In the genomic region with DNA sequence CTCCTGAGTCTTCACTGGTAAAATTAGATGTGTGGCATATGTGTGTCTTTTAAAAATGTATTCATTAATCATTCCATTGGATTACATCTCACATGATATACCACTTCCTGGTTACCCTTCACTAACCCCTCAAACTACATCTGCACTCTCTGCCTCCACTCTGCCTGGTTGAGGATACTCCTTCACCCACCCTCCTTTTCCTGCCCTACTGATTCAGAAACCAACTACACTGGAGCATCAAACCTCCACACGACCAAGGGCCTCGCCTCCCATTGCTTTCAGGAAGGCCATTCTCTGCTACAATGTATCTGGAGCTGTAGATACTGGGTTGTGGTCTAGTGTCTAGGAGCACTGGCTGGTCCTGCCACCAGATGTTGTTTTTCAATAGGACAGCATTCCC, we compare ENCODE assay signal across 13 mouse cellular contexts. TPM values are rescaled to one million over a fixed set of nuclear protein-coding genes. Genes with fewer than 3 reads are reported as not detected.
DNase-seq lines count a peak whose midpoint lies in the region.
"Had no signal": no experiment of that assay in that cellular context is flagged by ENCODE, and none has a peak within 500 bp of the region (broad histone marks: within the 10 kb centered on the region; RNA-seq: fewer than 3 reads in every experiment).

No protein-coding gene starts in this region.

- peak; percentile 5 for DNase-seq in adrenal gland, postnatal 14 days
- peak; percentile 13 for DNase-seq in gastrocnemius, adult 18-20 months (ENCODE audit: low spot score)
- peak; percentile 92 for DNase-seq in heart, adult 11 months
- DNase-seq in kidney, postnatal 14 days: peak; percentile 11
- peak; percentile 6 for DNase-seq in lung, postnatal 10 days
- peak; percentile 51 for DNase-seq in testis, postnatal 10 days (ENCODE audit: low spot score)
- peak; percentile 3 for DNase-seq in thymus, postnatal 36 days

RNA-seq across cellular contexts. Expression of a gene that starts 6.5 kb away (rescaled TPM):
- not detected in 2 replicates for total RNA-seq in adrenal gland, postnatal 14 days (2021)
- total RNA-seq in gastrocnemius, adult 18-20 months (2021): not detected
- total RNA-seq: adrenal gland, adult 18-20 months; adrenal gland, postnatal 25 days; CH12.LX; gastrocnemius, postnatal 36 days; heart, adult 18-20 months; heart, postnatal 14 days had no signal

RNA-seq across cellular contexts. Expression of a gene that starts 46.2 kb away (rescaled TPM):
- not detected in 2 replicates for total RNA-seq in adrenal gland, postnatal 14 days (2021)
- not detected for total RNA-seq in gastrocnemius, adult 18-20 months (2021)
- total RNA-seq: adrenal gland, adult 18-20 months; adrenal gland, postnatal 25 days; CH12.LX; gastrocnemius, postnatal 36 days; heart, adult 18-20 months; heart, postnatal 14 days had no signal

Comparison
In these comparisons a context has a peak if more than half of its experiments do, and no peak if none do; other contexts are left out.
1. Peak in every context shown above with its lines: DNase-seq.
2. DNase-seq: peak in every context shown above with its lines; median percentile 92 in heart, adult 11 months; 51 in testis, postnatal 10 days; 13 in gastrocnemius, adult 18-20 months; 11 in kidney, postnatal 14 days; 6 in lung, postnatal 10 days; 5 in adrenal gland, postnatal 14 days; 3 in thymus, postnatal 36 days.